Mouse (Mus musculus): ENCODE measurements at regions not wholly inside any gene's neighbourhood (a gene's known extent, or its start where the extent isn't known, plus 50 kb on each side); places are given as distances from the start of the nearest gene placed in this dataset.

- DNase-seq (ENCODE audit: low read depth, low spot score) = no peak
Observed at GRCm38 (mm10) chr19:32937591-32937990, 180.3 kb downstream of the Pten start.

GRCm38 (mm10) chr19:32939692-32940091 lies 182.4 kb downstream of the Pten start:
- TF ChIP-seq CTCF (IDR thresholded peaks at IDR 0.05) = no peak
- no peaks in the 10 kb centered on the region for H3K27me3 ChIP-seq
- POLR2A ChIA-PET = interaction anchor here (0.6 to 1.4 kb wide), 2 partner anchors 14 to 176 kb away, joined by 3 to 4 read pairs; no protein-coding TSS in a partner anchor
- CTCF ChIA-PET = interaction anchor here (2.5 kb wide), 1 partner anchor 10 kb away, joined by 7 read pairs; no protein-coding TSS in a partner anchor
- no peak for ATAC-seq
- in situ Hi-C loops (cut with MboI; ENCODE audit: low pct_unique_long_range_greater_than_20kb) = no loop called here
- no peak for DNase-seq (ENCODE audit: low read depth, low spot score)

More at GRCm38 (mm10) chr19:32937591-32937990, 180.3 kb downstream of the Pten start:
- POLR2A ChIA-PET = no interaction called here
- TF ChIP-seq CTCF (IDR thresholded peaks at IDR 0.05) = no peak
- CTCF ChIA-PET = no interaction called here
- H3K27me3 ChIP-seq = no peaks in the 10 kb centered on the region
- no peak for ATAC-seq
- in situ Hi-C loops (cut with MboI; ENCODE audit: low pct_unique_long_range_greater_than_20kb) = no loop called here

DNA sequence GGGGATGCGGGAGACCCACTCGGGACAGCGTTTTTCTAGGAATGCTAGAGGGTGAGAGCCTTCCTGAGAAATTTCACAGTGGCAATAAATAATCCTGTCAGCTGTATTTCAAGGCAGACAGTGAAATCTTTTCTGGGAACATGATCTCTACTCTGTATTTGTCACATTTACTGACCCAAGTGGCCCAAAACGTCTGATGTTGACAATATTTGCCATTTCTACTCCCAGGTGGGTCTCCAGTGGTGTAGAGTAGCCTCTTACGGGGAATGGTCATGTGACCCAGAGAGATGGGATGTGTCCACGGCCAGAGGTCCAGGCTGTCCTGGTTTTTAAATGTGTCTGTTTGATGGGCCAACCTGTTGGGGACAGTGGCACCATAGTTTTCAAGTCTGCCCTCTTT lies 183.5 kb downstream of the Pten start:
- ChIA-PET CTCF (interaction anchor here (2.5 kb wide), 1 partner anchor 9 kb away, joined by 7 read pairs; no protein-coding TSS in a partner anchor), POLR2A (interaction anchor here (0.6 kb wide), 1 partner anchor 153 kb away, joined by 4 read pairs; no protein-coding TSS in a partner anchor)
- no peak for DNase-seq (ENCODE audit: low read depth, low spot score)
- no peaks in the 10 kb centered on the region for H3K27me3 ChIP-seq
- in situ Hi-C loops (cut with MboI; ENCODE audit: low pct_unique_long_range_greater_than_20kb) = no loop called here
- no peak for ATAC-seq
- TF ChIP-seq CTCF (IDR thresholded peaks at IDR 0.05) = no peak

- TF ChIP-seq CTCF (IDR thresholded peaks at IDR 0.05) = no peak
- ChIA-PET CTCF (no interaction called here), POLR2A (no interaction called here)
- H3K27me3 ChIP-seq = no peaks in the 10 kb centered on the region
- in situ Hi-C loops (cut with MboI; ENCODE audit: low pct_unique_long_range_greater_than_20kb) = no loop called here
- ATAC-seq = no peak
- DNase-seq (ENCODE audit: low read depth, low spot score) = no peak
Observed at GRCm38 (mm10) chr19:32943594-32944230, 186.4 kb downstream of the Pten start.

DNA sequence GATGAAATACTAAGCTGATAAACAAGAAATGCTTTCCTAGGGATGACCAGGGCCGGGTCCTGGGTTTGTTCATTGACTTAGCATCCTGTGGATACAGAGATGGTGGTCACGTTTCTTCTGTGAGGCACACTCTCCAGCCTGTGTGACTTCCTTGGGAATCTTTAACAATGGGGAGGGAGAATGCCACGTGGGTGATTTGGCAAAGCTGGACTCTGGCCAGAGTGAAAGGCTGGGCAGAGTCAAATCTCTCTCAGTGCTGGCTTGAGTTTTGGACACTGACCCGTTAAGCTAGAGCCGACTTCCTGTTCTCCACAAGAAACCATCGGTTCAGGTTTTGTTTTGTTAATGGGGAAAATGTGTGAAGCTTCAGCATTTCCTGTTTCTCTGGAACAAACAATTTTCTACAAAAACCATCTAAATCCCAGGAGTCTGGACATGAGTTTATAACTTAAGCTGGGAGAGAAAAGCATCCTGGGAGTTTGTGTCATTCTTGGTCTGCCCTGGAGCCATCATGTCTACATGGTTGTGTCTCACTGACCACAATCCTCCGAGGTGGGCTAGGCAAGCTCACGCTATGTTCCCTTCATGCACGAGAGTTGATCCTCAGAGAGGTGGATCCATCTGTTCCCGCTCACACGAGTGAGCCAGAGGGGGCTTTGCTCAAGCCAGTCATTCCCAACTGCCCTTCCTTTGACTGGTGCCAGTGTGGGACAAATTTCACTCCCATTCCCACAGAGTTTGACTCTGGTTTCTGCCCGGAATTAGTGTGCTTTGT lies 190.0 kb downstream of the Pten start:
- DNase-seq (ENCODE audit: low read depth, low spot score) (no peak), ATAC-seq (no peak)
- no peaks in the 10 kb centered on the region for H3K27me3 ChIP-seq
- ChIA-PET POLR2A (interaction anchor here (1.1 to 1.2 kb wide), 2 partner anchors 16 to 56 kb away, joined by 3 read pairs; no protein-coding TSS in a partner anchor), CTCF (interaction anchor here (0.8 to 2.5 kb wide), 4 partner anchors 15 to 194 kb away, joined by 3 to 9 read pairs (median 4); no protein-coding TSS in a partner anchor)
- in situ Hi-C loops (cut with MboI; ENCODE audit: low pct_unique_long_range_greater_than_20kb) = no loop called here
- no peak for TF ChIP-seq CTCF (IDR thresholded peaks at IDR 0.05)

DNA sequence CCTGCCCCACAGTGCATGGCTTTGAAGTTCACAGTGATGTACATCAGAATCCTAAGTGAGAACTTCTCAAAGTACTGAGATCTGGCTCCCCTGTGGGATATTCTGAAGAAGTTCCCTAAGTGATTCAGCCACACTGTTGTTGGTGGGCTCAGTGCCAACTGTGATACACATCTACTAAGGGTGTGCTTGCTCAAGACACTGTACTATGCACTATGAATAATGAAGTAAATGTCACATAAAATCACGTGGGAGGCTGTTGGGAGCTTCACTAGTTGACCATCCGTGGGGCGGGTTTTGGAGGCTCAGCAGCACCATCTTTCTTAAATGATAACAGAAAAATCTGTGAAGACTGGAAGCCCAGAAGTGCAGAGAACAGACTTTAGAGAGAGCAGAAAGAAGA lies 193.0 kb downstream of the Pten start:
- no peaks in the 10 kb centered on the region for H3K27me3 ChIP-seq
- in situ Hi-C loops (cut with MboI; ENCODE audit: low pct_unique_long_range_greater_than_20kb) = no loop called here
- ChIA-PET POLR2A (interaction anchor here (1.0 kb wide), 1 partner anchor 96 kb away, joined by 3 read pairs; no protein-coding TSS in a partner anchor), CTCF (interaction anchor here (1.5 kb wide), 1 partner anchor 10 kb away, joined by 7 read pairs; no protein-coding TSS in a partner anchor)
- ATAC-seq (no peak), DNase-seq (ENCODE audit: low read depth, low spot score) (no peak)
- TF ChIP-seq CTCF (IDR thresholded peaks at IDR 0.05) = no peak

DNA sequence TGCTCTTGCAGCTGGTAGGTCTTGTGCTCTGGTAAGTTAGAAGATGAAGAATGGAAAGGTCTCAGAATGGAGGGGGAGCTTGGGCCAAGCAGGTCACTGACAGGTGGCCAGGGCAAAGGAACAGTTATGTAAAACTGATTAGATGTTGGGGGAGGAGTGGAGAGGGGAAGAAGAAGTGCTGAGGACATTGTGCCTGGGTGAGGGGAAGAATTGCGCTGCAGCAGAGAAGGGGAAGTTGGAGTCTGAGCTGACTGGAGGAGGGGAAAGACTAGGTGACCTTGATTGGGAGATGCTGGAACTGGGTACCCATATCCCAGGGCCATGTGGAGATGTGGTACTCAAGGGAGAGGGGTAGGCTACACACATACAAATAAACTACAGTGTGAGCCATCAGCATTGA lies 193.5 kb downstream of the Pten start:
- ChIA-PET CTCF (no interaction called here), POLR2A (interaction anchor here (1.0 kb wide), 1 partner anchor 96 kb away, joined by 3 read pairs; no protein-coding TSS in a partner anchor)
- in situ Hi-C loops (cut with MboI; ENCODE audit: low pct_unique_long_range_greater_than_20kb) = no loop called here
- ATAC-seq = no peak
- no peak for DNase-seq (ENCODE audit: low read depth, low spot score)
- no peaks in the 10 kb centered on the region for H3K27me3 ChIP-seq
- no peak for TF ChIP-seq CTCF (IDR thresholded peaks at IDR 0.05)

GRCm38 (mm10) chr19:32952425-32952824 lies 195.1 kb downstream of the Pten start:
- no peaks in the 10 kb centered on the region for H3K27me3 ChIP-seq
- ChIA-PET POLR2A (no interaction called here), CTCF (interaction anchor here (1.0 to 2.1 kb wide), 4 partner anchors 121 to 272 kb away, joined by 3 to 5 read pairs (median 3); no protein-coding TSS in a partner anchor)
- ATAC-seq (peak; percentile 48), DNase-seq (ENCODE audit: low read depth, low spot score) (no peak)
- in situ Hi-C loops (cut with MboI; ENCODE audit: low pct_unique_long_range_greater_than_20kb) = no loop called here
- no peak for TF ChIP-seq CTCF (IDR thresholded peaks at IDR 0.05)

DNA sequence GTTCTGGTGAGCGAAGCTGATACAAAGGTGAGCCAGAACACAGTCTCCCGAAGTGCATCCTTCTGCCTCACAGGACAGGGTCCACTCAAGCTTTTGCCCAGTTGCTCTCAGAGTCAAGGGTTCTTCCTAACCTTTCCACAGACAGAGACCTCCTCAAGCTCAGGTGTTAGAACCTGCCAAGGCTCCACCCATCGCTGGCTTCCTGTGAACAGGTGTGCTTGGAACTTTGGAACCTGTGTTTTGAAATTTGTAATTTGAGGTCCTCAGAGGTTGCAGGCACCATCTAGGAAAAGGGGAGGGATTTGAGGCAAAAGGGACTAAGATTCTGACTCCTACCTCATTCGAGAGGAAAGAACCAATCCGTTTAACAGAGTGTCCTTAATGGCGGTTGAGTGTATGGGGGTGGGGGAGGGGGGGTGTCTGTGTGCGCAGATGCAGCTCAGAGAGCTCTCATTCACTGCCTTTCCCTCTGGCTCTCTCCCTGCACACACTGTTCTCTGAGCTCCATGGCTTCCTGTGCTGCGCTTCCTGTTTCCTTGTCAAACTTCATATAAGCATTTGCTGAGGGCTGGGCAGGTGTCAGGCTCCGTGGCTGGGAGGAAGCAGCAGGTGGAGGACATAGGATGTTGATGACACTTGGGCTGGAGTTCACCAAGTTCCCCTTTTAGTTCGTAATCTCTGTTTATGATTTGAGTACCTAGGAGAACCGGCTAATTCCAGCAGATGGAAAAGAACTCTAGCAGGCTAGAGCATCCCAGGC lies 195.8 kb downstream of the Pten start:
- TF ChIP-seq CTCF (IDR thresholded peaks at IDR 0.05) = no peak
- no peaks in the 10 kb centered on the region for H3K27me3 ChIP-seq
- ATAC-seq (no peak), DNase-seq (ENCODE audit: low read depth, low spot score) (no peak)
- CTCF ChIA-PET = interaction anchor here (1.0 to 2.1 kb wide), 4 partner anchors 120 to 271 kb away, joined by 3 to 5 read pairs (median 3); no protein-coding TSS in a partner anchor
- POLR2A ChIA-PET = no interaction called here
- in situ Hi-C loops (cut with MboI; ENCODE audit: low pct_unique_long_range_greater_than_20kb) = no loop called here

DNA sequence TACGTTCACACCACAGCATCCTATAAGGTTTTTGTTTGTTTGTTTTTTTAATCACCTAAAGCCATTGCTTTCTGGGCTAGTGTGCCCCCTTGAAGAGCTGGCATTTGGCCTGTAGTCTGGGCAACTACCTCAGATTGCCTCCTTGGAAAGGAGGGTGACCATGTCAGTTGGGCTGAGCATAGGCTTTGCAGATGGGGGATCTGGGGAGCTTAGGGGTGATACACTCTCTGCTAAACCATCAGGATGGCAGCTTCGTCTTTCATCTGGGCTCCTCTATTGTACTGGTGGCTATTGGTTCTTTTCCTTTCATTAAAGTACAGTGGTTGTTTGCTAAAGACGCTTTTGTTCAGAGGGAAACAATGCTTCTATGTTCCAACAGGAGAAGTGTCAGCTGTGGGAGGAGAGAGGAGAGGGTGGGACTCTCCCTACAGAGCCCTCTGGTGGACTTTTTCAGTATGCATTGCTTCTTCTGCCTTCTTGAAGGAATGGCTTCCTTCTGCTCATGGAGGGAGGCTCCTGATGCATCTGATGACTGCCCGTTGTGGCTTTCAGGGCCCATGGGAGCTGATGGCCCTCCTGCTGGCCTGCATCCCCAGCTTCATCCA lies 196.8 kb downstream of the Pten start:
- peak; percentile 48 for ATAC-seq
- POLR2A ChIA-PET = interaction anchor here (0.6 kb wide), 1 partner anchor 196 kb away, joined by 3 read pairs; no protein-coding TSS in a partner anchor
- in situ Hi-C loops (cut with MboI; ENCODE audit: low pct_unique_long_range_greater_than_20kb) = no loop called here
- CTCF ChIA-PET = no interaction called here
- H3K27me3 ChIP-seq = no peaks in the 10 kb centered on the region
- no peak for DNase-seq (ENCODE audit: low read depth, low spot score)
- peak; percentile 68 for TF ChIP-seq CTCF (IDR thresholded peaks at IDR 0.05)
